Mouse (Mus musculus): Measurements from ENCODE around the gene Tenm4. TPM values are rescaled to one million over a fixed set of nuclear protein-coding genes. Genes with fewer than 3 reads are reported as not detected.

The Tenm4 gene
- polyA plus RNA-seq, 2 experiments = 12.7 to 37.4 TPM

DNA sequence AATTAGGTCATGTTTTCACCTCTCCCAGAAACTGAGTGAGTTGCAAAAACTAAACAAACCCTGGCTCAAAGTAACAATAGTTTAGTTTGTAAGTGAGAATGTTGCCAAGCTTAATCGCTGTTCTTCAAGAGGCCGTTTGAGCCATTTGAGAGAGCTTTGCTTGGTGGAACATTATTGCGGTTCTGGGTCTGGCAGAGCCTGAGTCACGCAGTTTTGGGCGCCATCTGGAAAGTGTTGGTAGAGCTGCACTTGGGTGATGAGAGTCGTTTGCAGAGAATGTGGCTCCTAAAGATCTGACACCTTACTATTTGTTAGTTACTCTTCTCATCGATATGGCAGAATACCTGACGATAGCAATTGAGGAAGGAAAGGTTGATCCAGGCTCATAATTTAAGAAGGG lies 537.9 kb downstream of the Tenm4 start:
- WGBS = 81% methylated on average over 8 of the region's 8 CpGs
- Histone ChIP-seq H3K36me3 (ENCODE audit: control insufficient read depth, insufficient read depth, low read length) (peaks cover 8% of the 10 kb centered on the region; the same call in 1 of the 2 replicates), H3K27me3 (ENCODE audit: control insufficient read depth, insufficient read depth, low read length) (no peaks in the 10 kb centered on the region), H3K4me3 (replicated peaks; ENCODE audit: low read length) (no peak overlapping the region), H3K27ac (replicated peaks; ENCODE audit: low read depth, low read length) (no peak overlapping the region), H3K9ac (ENCODE audit: low read depth, low read length, severe bottlenecking) (no peak overlapping the region), H3K4me1 (ENCODE audit: control insufficient read depth, insufficient read depth, low read length) (peaks cover 12% of the 10 kb centered on the region), H3K4me2 (replicated peaks; ENCODE audit: low read depth, low read length, severe bottlenecking) (no peak overlapping the region), H3K9me3 (ENCODE audit: control insufficient read depth, low read length) (no peaks in the 10 kb centered on the region)
- no peak for ATAC-seq (ENCODE audit: low FRiP score, low read depth)
- no peak for TF ChIP-seq POLR2A (IDR thresholded peaks at IDR 0.05; ENCODE audit: borderline replicate concordance, extremely low read depth, insufficient read depth, insufficient read length)
- no peak for DNase-seq (ENCODE audit: low spot score)

DNA sequence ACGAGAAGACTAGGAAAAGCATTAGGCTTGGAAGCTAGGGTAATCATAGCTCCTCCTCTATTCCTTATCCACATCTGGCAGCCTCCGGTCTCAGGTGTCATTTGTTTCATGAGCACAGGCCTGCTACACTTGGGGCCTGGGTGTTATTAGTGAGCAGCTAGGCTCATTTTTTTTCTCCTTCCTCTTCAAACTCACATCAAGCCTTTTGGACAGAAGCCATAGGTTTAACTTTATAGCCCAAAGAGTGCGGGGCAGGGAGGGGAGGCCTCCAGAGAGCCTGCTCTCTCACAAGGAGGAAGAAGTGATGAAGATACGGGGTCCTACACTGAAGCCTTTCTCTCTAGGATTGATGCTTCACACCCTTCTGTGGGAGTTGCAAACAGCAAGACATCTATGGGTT lies 538.8 kb downstream of the Tenm4 start:
- H3K27ac ChIP-seq (replicated peaks; ENCODE audit: low read depth, low read length) = no peak overlapping the region

DNA sequence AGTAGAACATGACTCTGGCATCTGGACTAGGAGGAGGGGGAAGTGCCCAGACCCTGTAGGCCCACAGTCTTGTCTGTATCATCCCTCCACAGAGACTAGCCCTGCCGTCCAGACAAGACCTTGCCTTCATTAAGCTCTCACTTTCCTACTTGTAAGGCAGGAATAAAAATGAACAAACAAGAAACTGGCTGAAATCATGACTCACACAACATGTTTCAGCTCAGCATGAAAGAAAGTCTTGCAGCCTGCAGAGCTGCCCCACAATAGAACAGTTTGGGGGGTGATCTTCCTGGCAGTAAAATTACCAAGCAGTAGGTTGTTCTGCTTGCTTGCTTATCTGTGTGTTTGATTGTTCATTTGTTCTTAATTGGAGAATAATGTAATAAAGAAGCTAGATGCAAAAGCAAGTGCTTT lies 539.6 kb downstream of the Tenm4 start:
- H3K4me2 ChIP-seq (replicated peaks; ENCODE audit: low read depth, low read length, severe bottlenecking) = no peak overlapping the region
- H3K9ac ChIP-seq (ENCODE audit: low read depth, low read length, severe bottlenecking) = no peak overlapping the region
- H3K27me3 ChIP-seq (ENCODE audit: control insufficient read depth, insufficient read depth, low read length) = no peaks in the 10 kb centered on the region
- 0 out of 2 replicates have a peak, but pooled peaks cover 4% of the 10 kb centered on the region for H3K36me3 ChIP-seq (ENCODE audit: control insufficient read depth, insufficient read depth, low read length)
- H3K4me1 ChIP-seq (ENCODE audit: control insufficient read depth, insufficient read depth, low read length) = peaks cover 12% of the 10 kb centered on the region
- ATAC-seq (ENCODE audit: low FRiP score, low read depth) (no peak), DNase-seq (ENCODE audit: low spot score) (no peak)
- H3K9me3 ChIP-seq (ENCODE audit: control insufficient read depth, low read length) = no peaks in the 10 kb centered on the region
- no peak overlapping the region for H3K27ac ChIP-seq (replicated peaks; ENCODE audit: low read depth, low read length)
- TF ChIP-seq POLR2A (IDR thresholded peaks at IDR 0.05; ENCODE audit: borderline replicate concordance, extremely low read depth, insufficient read depth, insufficient read length) = no peak
- no peak overlapping the region for H3K4me3 ChIP-seq (replicated peaks; ENCODE audit: low read length)
- 62% methylated on average over 1 of the region's 1 CpGs for WGBS

More for the DNA sequence above, 538.8 kb downstream of the Tenm4 start:
- H3K9ac ChIP-seq (ENCODE audit: low read depth, low read length, severe bottlenecking) = no peak overlapping the region
- TF ChIP-seq POLR2A (IDR thresholded peaks at IDR 0.05; ENCODE audit: borderline replicate concordance, extremely low read depth, insufficient read depth, insufficient read length) = no peak
- DNase-seq (ENCODE audit: low spot score) = no peak
- ATAC-seq (ENCODE audit: low FRiP score, low read depth) = 0 out of 2 replicates have a peak, but pooled peaks have one; percentile 30
- 29% methylated on average over 4 of the region's 4 CpGs for WGBS
- no peaks in the 10 kb centered on the region for H3K27me3 ChIP-seq (ENCODE audit: control insufficient read depth, insufficient read depth, low read length)
- peaks cover 12% of the 10 kb centered on the region for H3K4me1 ChIP-seq (ENCODE audit: control insufficient read depth, insufficient read depth, low read length)
- no peak overlapping the region for H3K4me3 ChIP-seq (replicated peaks; ENCODE audit: low read length)
- 0 out of 2 replicates have a peak, but pooled peaks cover 4% of the 10 kb centered on the region for H3K36me3 ChIP-seq (ENCODE audit: control insufficient read depth, insufficient read depth, low read length)
- H3K9me3 ChIP-seq (ENCODE audit: control insufficient read depth, low read length) = no peaks in the 10 kb centered on the region
- H3K4me2 ChIP-seq (replicated peaks; ENCODE audit: low read depth, low read length, severe bottlenecking) = no peak overlapping the region

DNA sequence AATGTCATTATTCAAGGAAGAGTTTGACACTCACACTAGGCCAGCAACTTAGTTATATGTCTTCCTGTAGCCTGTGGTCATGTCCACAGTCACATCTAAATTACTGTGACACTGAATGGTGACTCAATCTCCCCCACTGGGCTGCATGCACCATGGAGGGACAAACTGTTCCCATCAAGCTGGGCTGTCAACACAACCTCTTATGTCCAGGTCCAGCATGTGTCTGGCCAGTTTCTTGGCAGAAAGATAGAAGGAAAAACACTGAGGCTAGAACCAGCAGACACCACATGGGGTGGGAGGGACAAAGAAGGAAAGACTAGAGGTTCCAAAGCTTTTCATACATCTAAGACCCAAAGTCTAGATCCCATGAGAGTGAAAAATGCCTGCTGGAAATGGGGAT lies 541.8 kb downstream of the Tenm4 start:
- no peak overlapping the region for H3K27ac ChIP-seq (replicated peaks; ENCODE audit: low read depth, low read length)
- DNase-seq (ENCODE audit: low spot score) = no peak
- no peak overlapping the region for H3K4me2 ChIP-seq (replicated peaks; ENCODE audit: low read depth, low read length, severe bottlenecking)
- no peaks in the 10 kb centered on the region for H3K27me3 ChIP-seq (ENCODE audit: control insufficient read depth, insufficient read depth, low read length)
- H3K4me3 ChIP-seq (replicated peaks; ENCODE audit: low read length) = no peak overlapping the region
- H3K36me3 ChIP-seq (ENCODE audit: control insufficient read depth, insufficient read depth, low read length) = no peaks in the 10 kb centered on the region
- no peak for ATAC-seq (ENCODE audit: low FRiP score, low read depth)
- TF ChIP-seq POLR2A (IDR thresholded peaks at IDR 0.05; ENCODE audit: borderline replicate concordance, extremely low read depth, insufficient read depth, insufficient read length) = no peak
- H3K9ac ChIP-seq (ENCODE audit: low read depth, low read length, severe bottlenecking) = no peak overlapping the region
- H3K9me3 ChIP-seq (ENCODE audit: control insufficient read depth, low read length) = no peaks in the 10 kb centered on the region
- H3K4me1 ChIP-seq (ENCODE audit: control insufficient read depth, insufficient read depth, low read length) = peaks cover 12% of the 10 kb centered on the region

DNA sequence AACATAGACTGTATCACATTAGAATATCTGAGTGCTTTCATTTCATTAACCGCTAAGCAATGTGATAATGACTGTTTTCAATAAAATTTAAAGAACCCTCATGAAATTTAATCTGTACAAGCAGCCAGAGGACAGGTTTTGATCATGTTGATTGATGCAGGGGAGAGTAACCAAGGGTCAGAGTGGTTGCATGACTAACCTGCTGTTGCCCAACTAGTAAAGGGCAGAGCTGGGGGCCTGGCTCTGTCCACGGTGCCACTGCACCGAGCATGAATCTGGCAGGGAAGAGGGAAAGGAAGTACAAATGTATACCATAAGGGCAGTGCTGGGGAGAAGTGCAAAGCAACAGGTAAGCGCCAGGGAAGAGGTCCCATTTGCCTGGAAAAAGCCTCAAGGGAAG lies 545.9 kb downstream of the Tenm4 start:
- H3K36me3 ChIP-seq (ENCODE audit: control insufficient read depth, insufficient read depth, low read length) = no peaks in the 10 kb centered on the region; the same call in 1 of the 2 replicates
- 54% methylated on average over 4 of the region's 4 CpGs for WGBS

More for the DNA sequence above, 545.9 kb downstream of the Tenm4 start:
- Histone ChIP-seq H3K9ac (ENCODE audit: low read depth, low read length, severe bottlenecking) (no peak overlapping the region), H3K27me3 (ENCODE audit: control insufficient read depth, insufficient read depth, low read length) (no peaks in the 10 kb centered on the region), H3K27ac (replicated peaks; ENCODE audit: low read depth, low read length) (no peak overlapping the region), H3K4me1 (ENCODE audit: control insufficient read depth, insufficient read depth, low read length) (peaks cover 8% of the 10 kb centered on the region; the same call in 1 of the 2 replicates), H3K4me2 (replicated peaks; ENCODE audit: low read depth, low read length, severe bottlenecking) (no peak overlapping the region), H3K4me3 (replicated peaks; ENCODE audit: low read length) (no peak overlapping the region), H3K9me3 (ENCODE audit: control insufficient read depth, low read length) (no peaks in the 10 kb centered on the region)
- ATAC-seq (ENCODE audit: low FRiP score, low read depth) (no peak), DNase-seq (ENCODE audit: low spot score) (no peak)
- TF ChIP-seq POLR2A (IDR thresholded peaks at IDR 0.05; ENCODE audit: borderline replicate concordance, extremely low read depth, insufficient read depth, insufficient read length) = no peak

Data from limb, embryonic 14.5 days (tissue).